Mouse (Mus musculus) liver, adult (tissue): ENCODE data around the gene Gm6592.
"Not testable (repeated sequence)": the region's sequence is repeated elsewhere in the genome, so short reads cannot be mapped to it uniquely, and the experiment has no call there.

Experiments
- GATA4 ChIP-seq: IDR thresholded peaks from 2 replicates; pipeline ENCODE4 v1.6.1; 2014; ENCODE audit warnings: mild to moderate bottlenecking, low read length; ENCODE audit not compliant: insufficient replicate concordance

The Gm6592 gene

GRCm38 (mm10) chrX:8843694-8844093, at the start of gene Gm6592:
Gene Gm6592 (plus strand): TSS chrX:8843994.
- no peak for TF ChIP-seq GATA4

GRCm38 (mm10) chrX:8803391-8803790, 40.4 kb upstream of the Gm6592 start, which contains the start of gene Ssxb5:
Gene Ssxb5 (plus strand): TSS chrX:8803691.
- not testable (repeated sequence) for TF ChIP-seq GATA4

- no peak for TF ChIP-seq GATA4
Observed at GRCm38 (mm10) chrX:8832043-8832442, 11.8 kb upstream of the Gm6592 start.

GRCm38 (mm10) chrX:8852486-8852885, 8.7 kb downstream of the Gm6592 start:
- TF ChIP-seq GATA4 = no peak

- not testable (repeated sequence) for TF ChIP-seq GATA4
Observed at GRCm38 (mm10) chrX:8873953-8874352, 30.2 kb downstream of the Gm6592 start, which contains the start of gene Gm5751. Gene Gm5751 (plus strand): TSS chrX:8874253.

GRCm38 (mm10) chrX:8884336-8884735, 40.5 kb downstream of the Gm6592 start:
- no peak for TF ChIP-seq GATA4

GRCm38 (mm10) chrX:8891975-8892342, 48.2 kb downstream of the Gm6592 start:
- no peak for TF ChIP-seq GATA4

GRCm38 (mm10) chrX:8892343-8893155, 48.8 kb downstream of the Gm6592 start, which contains the start of gene B630019K06Rik:
Gene B630019K06Rik (plus strand): TSS chrX:8892382.
- no peak for TF ChIP-seq GATA4

- TF ChIP-seq GATA4 = no peak
Observed at GRCm38 (mm10) chrX:8893182-8893651, 49.4 kb downstream of the Gm6592 start.
